Mouse (Mus musculus) heart, postnatal 0 days (tissue): ENCODE measurements at regions not wholly inside any gene's neighbourhood (a gene's known extent, or its start where the extent isn't known, plus 50 kb on each side); places are given as distances from the start of the nearest gene placed in this dataset.

Source experiments
- ATAC-seq: fragments of 200-750 bp; cut with Nextera tagmentation; 2 replicates; pipeline ENCODE4 v1.8.0; 2017; ENCODE audit warnings: low read depth, moderate number of reproducible peaks, moderate library complexity; ENCODE audit not compliant: insufficient read depth
- DNase-seq: peaks from one replicate; pipeline ENCODE4 v3.0.0-alpha.2; 2016; ENCODE audit warnings: low spot score
- H3K27ac ChIP-seq: fragments of 300-500 bp; sonication (generic); 2 replicates; pipeline ENCODE4 v1.5.1; 2014; ENCODE audit warnings: low read depth, mild to moderate bottlenecking
- H3K27me3 ChIP-seq: fragments of 300-500 bp; sonication (generic); 2 replicates; pipeline ENCODE4 v1.6.1; 2014; ENCODE audit warnings: low read length, mixed read lengths; ENCODE audit not compliant: control insufficient read depth, insufficient read depth
- H3K36me3 ChIP-seq: fragments of 300-500 bp; sonication (generic); replicated peaks from 2 replicates; pipeline ENCODE4 v1.6.1; 2014; ENCODE audit warnings: low read length, mixed read lengths; ENCODE audit not compliant: control insufficient read depth, insufficient read depth
- H3K4me1 ChIP-seq: fragments of 300-500 bp; sonication (generic); 2 replicates; pipeline ENCODE4 v1.6.1; 2014; ENCODE audit warnings: antibody characterized with exemption; ENCODE audit not compliant: control insufficient read depth, insufficient read depth
- H3K4me2 ChIP-seq: fragments of 300-500 bp; sonication (generic); 2 replicates; pipeline ENCODE4 v1.6.1; 2014; ENCODE audit warnings: low read depth, mild to moderate bottlenecking, low read length, moderate library complexity
- H3K4me3 ChIP-seq: fragments of 300-500 bp; sonication (generic); 2 replicates; pipeline ENCODE4 v1.5.1; 2014; ENCODE audit warnings: low read depth, low read length
- H3K9ac ChIP-seq: fragments of 300-500 bp; sonication (generic); replicated peaks from 2 replicates; pipeline ENCODE4 v1.6.1; 2014; ENCODE audit warnings: low read depth, low read length, mixed read lengths
- H3K9me3 ChIP-seq: fragments of 300-500 bp; sonication (generic); replicated peaks from 2 replicates; pipeline ENCODE4 v1.6.1; 2016; ENCODE audit warnings: low read length; ENCODE audit not compliant: control insufficient read depth
- CTCF ChIP-seq: IDR thresholded peaks from 2 replicates; pipeline ENCODE4 v1.5.1; 2016; ENCODE audit warnings: antibody characterized with exemption, control low read depth, low read depth
- EP300 ChIP-seq: IDR thresholded peaks from 2 replicates; pipeline ENCODE4 v1.6.1; 2016; ENCODE audit warnings: antibody characterized with exemption, low read depth
- WGBS: fragments of 180-500 bp; shearing (Covaris S2); extraction: QIAGEN DNeasy Blood & Tissue Kit; methylation state at CpG from one replicate; pipeline ENCODE4 v1.1.7; 2014; 5-methylcytosine and 5-hydroxymethylcytosine counted together

DNA sequence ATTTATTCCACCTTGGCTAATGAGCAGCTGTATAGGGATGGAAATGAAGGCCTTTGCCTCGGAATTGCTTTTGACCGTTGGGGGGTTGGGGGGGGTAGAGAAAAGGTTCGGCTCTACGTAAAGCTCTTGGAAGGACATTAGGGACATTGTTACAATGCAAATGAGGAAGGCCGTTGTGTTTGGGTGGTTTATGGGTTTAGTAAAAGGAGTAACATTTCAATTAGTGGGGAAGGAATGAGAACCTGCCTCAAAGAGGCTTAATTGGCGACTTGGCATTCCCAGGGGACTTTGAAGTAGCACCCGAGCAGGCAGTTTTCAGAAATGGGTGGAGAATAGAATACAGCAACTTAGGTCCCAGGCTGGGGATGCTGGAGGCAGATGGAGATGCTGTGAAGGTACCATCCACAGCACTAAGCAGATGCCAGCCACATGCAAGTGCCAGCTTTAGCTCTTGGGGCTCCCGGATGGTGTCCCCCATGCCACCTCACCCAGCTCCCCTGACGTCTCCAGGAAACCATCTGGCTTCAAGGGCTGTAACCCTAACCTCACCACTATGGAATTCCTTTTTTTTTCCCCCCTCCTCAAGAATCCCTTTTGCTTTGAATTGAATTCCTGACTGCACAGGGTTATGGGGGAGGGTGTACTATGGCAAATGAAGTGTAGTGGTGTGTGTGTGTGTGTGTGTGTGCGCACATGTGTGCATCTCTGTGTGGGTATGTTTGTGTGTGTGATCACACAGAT is 180.8 kb upstream of the Hes1 start:
- TF ChIP-seq CTCF (no peak), EP300 (no peak)
- ATAC-seq (no peak), DNase-seq (no peak)
- Histone ChIP-seq H3K4me1 (peaks cover 27% of the 10 kb centered on the region), H3K4me3 (no peak overlapping the region), H3K36me3 (no peaks in the 10 kb centered on the region), H3K27ac (no peak overlapping the region), H3K9me3 (no peaks in the 10 kb centered on the region), H3K27me3 (0 out of 2 replicates have a peak, but pooled peaks cover 10% of the 10 kb centered on the region), H3K4me2 (no peak overlapping the region), H3K9ac (no peak overlapping the region)
- WGBS, result 59% methylated on average over 10 of the region's 10 CpGs

DNA sequence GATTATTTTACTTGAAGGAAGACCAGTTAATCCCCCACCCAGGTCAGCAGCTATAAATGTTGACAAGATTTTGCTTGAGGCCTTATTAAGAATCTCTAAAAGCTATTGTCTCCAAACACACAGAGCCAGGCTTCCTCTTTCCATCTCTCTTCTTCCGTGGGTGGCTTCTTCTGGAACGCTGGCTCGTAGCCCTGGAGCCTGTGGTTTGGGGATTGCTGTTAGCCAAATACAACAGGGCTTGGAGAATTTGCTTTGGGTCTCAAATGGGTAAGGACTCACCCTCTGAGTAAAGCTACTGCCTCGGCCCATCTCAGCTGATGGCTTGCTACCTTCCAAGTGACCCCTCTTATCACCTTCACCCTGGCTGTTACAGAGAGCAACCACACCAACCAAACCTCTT is 179.3 kb upstream of the Hes1 start:
- no peak overlapping the region for H3K4me3 ChIP-seq
- H3K36me3 ChIP-seq, result no peaks in the 10 kb centered on the region
- no peaks in the 10 kb centered on the region for H3K27me3 ChIP-seq
- TF ChIP-seq CTCF (no peak), EP300 (no peak)
- H3K4me1 ChIP-seq, result peaks cover 27% of the 10 kb centered on the region
- DNase-seq, result no peak
- ATAC-seq, result no peak
- 72% methylated on average over 4 of the region's 4 CpGs for WGBS
- no peak overlapping the region for H3K4me2 ChIP-seq
- H3K9ac ChIP-seq, result no peak overlapping the region
- no peaks in the 10 kb centered on the region for H3K9me3 ChIP-seq
- H3K27ac ChIP-seq, result 0 out of 2 replicates have a peak overlapping the region, but pooled peaks have one; percentile 1

DNA sequence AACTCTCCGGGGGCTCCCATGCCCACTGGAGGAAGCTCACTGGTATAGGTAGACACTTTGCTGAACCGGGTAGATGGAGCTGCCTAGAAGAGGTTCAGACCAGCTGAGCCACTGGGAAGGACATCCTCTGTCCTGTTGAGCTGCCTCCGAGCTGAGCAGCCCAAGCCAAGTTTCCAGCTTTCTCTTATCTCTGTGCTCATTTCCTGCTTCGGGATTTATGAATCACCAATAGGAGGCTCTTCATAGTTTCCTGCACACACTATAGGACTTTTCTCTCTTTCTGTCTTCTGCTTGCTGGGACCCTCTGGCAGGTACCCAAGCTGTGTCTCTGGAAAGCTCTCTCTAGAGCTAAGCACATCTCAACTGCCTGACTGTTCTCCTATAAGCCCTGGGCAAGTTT is 177.4 kb upstream of the Hes1 start:
- DNase-seq, result peak; percentile 84

DNA sequence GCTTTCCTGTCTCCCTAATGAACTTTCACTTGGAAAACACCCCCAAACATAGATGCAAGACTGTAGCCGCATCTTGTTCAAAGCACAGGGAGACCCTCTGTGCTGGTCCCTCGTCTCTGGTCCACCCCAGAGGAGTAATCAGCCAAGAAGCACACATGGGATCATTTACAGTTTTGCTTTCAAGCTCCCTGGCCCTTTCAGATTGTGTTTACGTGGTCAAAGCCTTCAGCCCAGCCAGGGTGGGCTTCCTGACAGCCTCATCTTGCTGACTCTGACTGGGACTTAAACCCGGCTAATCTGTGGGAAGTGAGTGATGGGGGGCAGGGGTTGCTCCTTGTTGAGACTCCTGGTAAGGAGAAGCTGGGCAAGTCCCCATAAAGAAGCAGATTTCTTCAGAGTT is 174.8 kb upstream of the Hes1 start:
- no peak for ATAC-seq

More for the DNA sequence above, 177.4 kb upstream of the Hes1 start:
- no peak for TF ChIP-seq EP300
- TF ChIP-seq CTCF, result no peak
- Histone ChIP-seq H3K4me3 (no peak overlapping the region), H3K27me3 (no peaks in the 10 kb centered on the region), H3K4me1 (peaks cover 18% of the 10 kb centered on the region), H3K4me2 (no peak overlapping the region), H3K27ac (peak overlapping the region; percentile 46), H3K9me3 (no peaks in the 10 kb centered on the region), H3K9ac (no peak overlapping the region), H3K36me3 (no peaks in the 10 kb centered on the region)
- ATAC-seq, result peak; percentile 69
- 39% methylated on average over 4 of the region's 4 CpGs for WGBS

DNA sequence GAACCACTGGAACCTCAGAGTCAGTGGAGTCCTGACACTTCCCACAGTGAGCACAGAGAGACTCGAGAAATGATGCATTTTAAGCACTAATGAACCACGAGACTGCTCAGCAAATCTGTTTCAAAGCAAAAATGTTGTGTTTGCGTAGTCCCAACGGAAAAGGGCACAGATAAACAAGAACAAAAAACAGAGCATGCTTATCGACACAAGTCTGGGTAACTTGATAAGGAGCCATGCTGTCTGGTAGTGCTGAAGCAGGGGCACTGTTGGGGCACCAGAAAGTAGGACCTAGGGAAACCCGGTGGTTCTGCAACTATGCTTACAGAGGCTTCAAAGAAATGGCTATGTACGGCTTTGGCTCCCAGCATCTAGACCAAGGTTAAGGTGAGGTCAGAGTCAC is 172.7 kb upstream of the Hes1 start:
- DNase-seq, result no peak
- 30% methylated on average over 7 of the region's 7 CpGs for WGBS
- H3K9me3 ChIP-seq, result no peaks in the 10 kb centered on the region
- no peak; the same call in 1 of the 2 replicates for ATAC-seq
- no peaks in the 10 kb centered on the region for H3K27me3 ChIP-seq
- H3K36me3 ChIP-seq, result no peaks in the 10 kb centered on the region
- no peak overlapping the region for H3K4me2 ChIP-seq
- TF ChIP-seq EP300 (no peak), CTCF (no peak)
- H3K4me1 ChIP-seq, result peaks cover 12% of the 10 kb centered on the region; the same call in 1 of the 2 replicates
- no peak overlapping the region for H3K27ac ChIP-seq
- H3K9ac ChIP-seq, result no peak overlapping the region
- H3K4me3 ChIP-seq, result no peak overlapping the region

More for the DNA sequence above, 174.8 kb upstream of the Hes1 start:
- Histone ChIP-seq H3K4me3 (no peak overlapping the region), H3K27me3 (no peaks in the 10 kb centered on the region), H3K4me1 (peaks cover 10% of the 10 kb centered on the region; the same call in 1 of the 2 replicates), H3K9me3 (no peaks in the 10 kb centered on the region), H3K36me3 (no peaks in the 10 kb centered on the region), H3K9ac (no peak overlapping the region), H3K4me2 (no peak overlapping the region), H3K27ac (no peak overlapping the region)
- TF ChIP-seq CTCF, result no peak
- no peak for DNase-seq
- 75% methylated on average over 4 of the region's 4 CpGs for WGBS
